Mouse (Mus musculus): ENCODE results near the gene Myo10.

The Myo10 gene

GRCm38 (mm10) chr15:25761049-25761448 is 138.7 kb downstream of the Myo10 start:
- in situ Hi-C loops (cut with MboI, MseI): no loop called here

GRCm38 (mm10) chr15:25761800-25762211 is 139.5 kb downstream of the Myo10 start:
- in situ Hi-C loops (cut with MboI, MseI): no loop called here

GRCm38 (mm10) chr15:25762306-25762705 is 140.0 kb downstream of the Myo10 start:
- in situ Hi-C loops (cut with MboI, MseI): no loop called here

- in situ Hi-C loops (cut with MboI, MseI): no loop called here
These were observed 140.8 kb downstream of the Myo10 start for GRCm38 (mm10) chr15:25763106-25763505.

- in situ Hi-C loops (cut with MboI, MseI): no loop called here
These were observed 142.5 kb downstream of the Myo10 start for GRCm38 (mm10) chr15:25764653-25765352.

- in situ Hi-C loops (cut with MboI, MseI): no loop called here
These were observed 145.5 kb downstream of the Myo10 start for GRCm38 (mm10) chr15:25767777-25768176.

- in situ Hi-C loops (cut with MboI, MseI): no loop called here
These were observed 147.4 kb downstream of the Myo10 start for GRCm38 (mm10) chr15:25769524-25770255.

GRCm38 (mm10) chr15:25771782-25772181 is 149.5 kb downstream of the Myo10 start:
- in situ Hi-C loops (cut with MboI, MseI): no loop called here

- in situ Hi-C loops (cut with MboI, MseI): no loop called here
These were observed 151.6 kb downstream of the Myo10 start for GRCm38 (mm10) chr15:25773711-25774513.

- in situ Hi-C loops (cut with MboI, MseI): no loop called here
These were observed 156.6 kb downstream of the Myo10 start for GRCm38 (mm10) chr15:25778937-25779336.

- in situ Hi-C loops (cut with MboI, MseI): no loop called here
These were observed 157.3 kb downstream of the Myo10 start for GRCm38 (mm10) chr15:25779522-25780191.

GRCm38 (mm10) chr15:25781053-25781452 is 158.7 kb downstream of the Myo10 start:
- in situ Hi-C loops (cut with MboI, MseI): no loop called here

- in situ Hi-C loops (cut with MboI, MseI): no loop called here
These were observed 163.4 kb downstream of the Myo10 start for GRCm38 (mm10) chr15:25785456-25786390.

- in situ Hi-C loops (cut with MboI, MseI): no loop called here
These were observed 165.1 kb downstream of the Myo10 start for GRCm38 (mm10) chr15:25787406-25787805.

GRCm38 (mm10) chr15:25787965-25788364 is 165.6 kb downstream of the Myo10 start:
- in situ Hi-C loops (cut with MboI, MseI): no loop called here

GRCm38 (mm10) chr15:25788565-25788964 is 166.2 kb downstream of the Myo10 start:
- in situ Hi-C loops (cut with MboI, MseI): no loop called here

- in situ Hi-C loops (cut with MboI, MseI): no loop called here
These were observed 166.9 kb downstream of the Myo10 start for GRCm38 (mm10) chr15:25789241-25789640.

- in situ Hi-C loops (cut with MboI, MseI): loop anchor here (10.0 kb wide), 1 partner anchor 1197 kb away; no protein-coding TSS in a partner anchor
These were observed 169.5 kb downstream of the Myo10 start for GRCm38 (mm10) chr15:25791660-25792353.

GRCm38 (mm10) chr15:25794123-25794522 is 171.8 kb downstream of the Myo10 start:
- in situ Hi-C loops (cut with MboI, MseI): loop anchor here (10.0 kb wide), 1 partner anchor 1199 kb away; no protein-coding TSS in a partner anchor

- in situ Hi-C loops (cut with MboI, MseI): loop anchor here (10.0 kb wide), 1 partner anchor 1201 kb away; no protein-coding TSS in a partner anchor
These were observed 173.2 kb downstream of the Myo10 start for GRCm38 (mm10) chr15:25795496-25795895.

Data from regulatory T cell (primary cell).